Mouse (Mus musculus) myocyte (in vitro differentiated cells): Measurements from ENCODE around the gene Ddah1. TPM values are rescaled to one million over a fixed set of nuclear protein-coding genes. Genes with fewer than 3 reads are reported as not detected.
A peak's percentile ranks its signal among the peaks of the same experiment; 100 is the strongest.
"Not testable (repeated sequence)": the region's sequence is repeated elsewhere in the genome, so short reads cannot be mapped to it uniquely, and the experiment has no call there.

Source experiments
- H3K27me3 ChIP-seq: one replicate; pipeline ENCODE4 v1.6.1; 2011; ENCODE audit not compliant: control insufficient read depth, insufficient read depth, insufficient read length
- H3K36me3 ChIP-seq: one replicate; pipeline ENCODE4 v1.6.1; 2011; ENCODE audit not compliant: control insufficient read depth, insufficient read depth
- H3K4me2 ChIP-seq: one replicate; pipeline ENCODE4 v1.6.1; 2011; ENCODE audit warnings: low read depth, control low read depth
- H3K4me3 ChIP-seq: one replicate; pipeline ENCODE4 v1.5.1; 2011; ENCODE audit warnings: mild to moderate bottlenecking, control low read depth, moderate library complexity
- H3K79me2 ChIP-seq: one replicate; pipeline ENCODE4 v1.6.1; 2011; ENCODE audit not compliant: control insufficient read depth, insufficient read depth
- H3ac ChIP-seq: one replicate; pipeline ENCODE4 v1.6.1; 2011; ENCODE audit not compliant: control insufficient read depth, insufficient read length
- CEBPB ChIP-seq: IDR thresholded peaks from 2 replicates; pipeline ENCODE4 v1.6.1; 2011; ENCODE audit warnings: mild to moderate bottlenecking, moderate library complexity; ENCODE audit not compliant: poor library complexity, insufficient read depth, severe bottlenecking
- E2F4 ChIP-seq: IDR thresholded peaks from one replicate; pipeline ENCODE4 v1.6.1; 2011; ENCODE audit warnings: mild to moderate bottlenecking, control low read depth, moderate library complexity; ENCODE audit not compliant: insufficient read depth
- MAX ChIP-seq: IDR thresholded peaks from one replicate; pipeline ENCODE4 v1.6.1; 2011; ENCODE audit warnings: low read depth, mild to moderate bottlenecking, control low read depth
- MYOD1 ChIP-seq, 3 experiments: IDR thresholded peaks; one replicate each; pipeline ENCODE4 v1.6.1; 2011; ENCODE audit warnings: control low read depth in 2 of 3, low read depth in 2 of 3, mild to moderate bottlenecking in 2 of 3, moderate library complexity in 1 of 3; ENCODE audit not compliant: insufficient read length in 2 of 3, control insufficient read depth in 1 of 3
- MYOG ChIP-seq, 3 experiments: IDR thresholded peaks; one replicate each; pipeline ENCODE4 v1.6.1; 2011; ENCODE audit warnings: control low read depth in 2 of 3, low read depth in 2 of 3, mild to moderate bottlenecking in 2 of 3; ENCODE audit not compliant: insufficient read length in 2 of 3, control insufficient read depth in 1 of 3, insufficient read depth in 1 of 3
- POLR2A ChIP-seq: IDR thresholded peaks from one replicate; pipeline ENCODE4 v1.6.1; 2011; ENCODE audit warnings: low read depth, mild to moderate bottlenecking, control low read depth, moderate library complexity; ENCODE audit not compliant: insufficient read length
- POLR2AphosphoS2 ChIP-seq: IDR thresholded peaks from one replicate; pipeline ENCODE4 v1.6.1; 2011; ENCODE audit warnings: low read depth, control low read depth; ENCODE audit not compliant: insufficient read length
- REST ChIP-seq: IDR thresholded peaks from one replicate; pipeline ENCODE4 v1.6.1; 2011; ENCODE audit warnings: mild to moderate bottlenecking, control low read depth, moderate library complexity; ENCODE audit not compliant: insufficient read depth, insufficient read length
- SRF ChIP-seq: IDR thresholded peaks from one replicate; pipeline ENCODE4 v1.6.1; 2011; ENCODE audit warnings: low read depth; ENCODE audit not compliant: control insufficient read depth, insufficient read length
- TCF12 ChIP-seq: IDR thresholded peaks from one replicate; pipeline ENCODE4 v1.6.1; 2011; ENCODE audit warnings: mild to moderate bottlenecking, control low read depth; ENCODE audit not compliant: poor library complexity, insufficient read depth, severe bottlenecking
- TCF3 ChIP-seq: IDR thresholded peaks from one replicate; pipeline ENCODE4 v1.6.1; 2011; ENCODE audit warnings: low read depth, control low read depth; ENCODE audit not compliant: insufficient read length
- USF1 ChIP-seq: IDR thresholded peaks from one replicate; pipeline ENCODE4 v1.6.1; 2011; ENCODE audit warnings: low read depth, mild to moderate bottlenecking, control low read depth, moderate library complexity
- polyA plus RNA-seq: library from polyadenylated mRNA; unstranded; fragments of >200 nt; fragmentation: generic; extraction: Trizol; gene quantifications from one replicate; pipeline ENCODE4 v1.2.1, GENCODE M21; 2012; ENCODE audit warnings: missing spikeins

The Ddah1 gene
- polyA plus RNA-seq, 1 experiment = 7.4 TPM

- TF ChIP-seq CEBPB (no peak), MYOD1 (IDR thresholded peaks at IDR 0.05; ENCODE audit: control insufficient read depth in 1 of 3, insufficient read length in 2 of 3, low read depth in 2 of 3) (peak in 1 of 3 experiments; percentile 67), TCF3 (no peak), E2F4 (no peak), MAX (no peak), POLR2AphosphoS2 (no peak), SRF (no peak), POLR2A (no peak), TCF12 (no peak), MYOG (IDR thresholded peaks at IDR 0.05; ENCODE audit: control insufficient read depth in 1 of 3, insufficient read depth in 1 of 3, insufficient read length in 2 of 3, low read depth in 2 of 3) (peak in 1 of 3 experiments; percentile 38), USF1 (no peak), REST (no peak)
- no peaks in the 10 kb centered on the region for H3K36me3 ChIP-seq
- H3ac ChIP-seq = no peak overlapping the region
- H3K27me3 ChIP-seq = no peaks in the 10 kb centered on the region
- no peak overlapping the region for H3K4me3 ChIP-seq
- no peak overlapping the region for H3K4me2 ChIP-seq
- no peaks in the 10 kb centered on the region for H3K79me2 ChIP-seq
These were observed 115.7 kb downstream of the Ddah1 start for GRCm38 (mm10) chr3:145874126-145874525.

GRCm38 (mm10) chr3:145876120-145876519 lies 117.6 kb downstream of the Ddah1 start:
- Histone ChIP-seq H3K27me3 (no peaks in the 10 kb centered on the region), H3K36me3 (no peaks in the 10 kb centered on the region), H3K4me3 (no peak overlapping the region), H3K79me2 (no peaks in the 10 kb centered on the region), H3ac (no peak overlapping the region), H3K4me2 (peak overlapping the region; percentile 22)
- TF ChIP-seq CEBPB (no peak), MYOG (IDR thresholded peaks at IDR 0.05; ENCODE audit: control insufficient read depth in 1 of 3, insufficient read depth in 1 of 3, insufficient read length in 2 of 3, low read depth in 2 of 3) (no peak), E2F4 (no peak), MYOD1 (IDR thresholded peaks at IDR 0.05; ENCODE audit: control insufficient read depth in 1 of 3, insufficient read length in 2 of 3, low read depth in 2 of 3) (no peak), REST (no peak), TCF12 (no peak), MAX (peak; percentile 80), USF1 (peak; percentile 36)

GRCm38 (mm10) chr3:145878867-145879266 lies 120.4 kb downstream of the Ddah1 start:
- H3ac ChIP-seq, H3K4me3 ChIP-seq, H3K36me3 ChIP-seq, H3K4me2 ChIP-seq, H3K27me3 ChIP-seq, H3K79me2 ChIP-seq: not testable (repeated sequence)

- H3K4me3 ChIP-seq = no peak overlapping the region
- TF ChIP-seq MAX (no peak), REST (no peak), TCF3 (no peak), POLR2A (no peak), CEBPB (no peak), SRF (no peak), MYOD1 (IDR thresholded peaks at IDR 0.05; ENCODE audit: control insufficient read depth in 1 of 3, insufficient read length in 2 of 3, low read depth in 2 of 3) (no peak)
- H3K79me2 ChIP-seq = no peaks in the 10 kb centered on the region
- H3K27me3 ChIP-seq = no peaks in the 10 kb centered on the region
- no peak overlapping the region for H3K4me2 ChIP-seq
- no peak overlapping the region for H3ac ChIP-seq
- no peaks in the 10 kb centered on the region for H3K36me3 ChIP-seq
These were observed 121.9 kb downstream of the Ddah1 start for GRCm38 (mm10) chr3:145880335-145880734.

GRCm38 (mm10) chr3:145882076-145882874 lies 123.8 kb downstream of the Ddah1 start:
- Histone ChIP-seq H3K4me3 (no peak overlapping the region), H3K36me3 (no peaks in the 10 kb centered on the region), H3K79me2 (no peaks in the 10 kb centered on the region), H3K4me2 (no peak overlapping the region), H3ac (no peak overlapping the region), H3K27me3 (no peaks in the 10 kb centered on the region)
- TF ChIP-seq MYOD1 (IDR thresholded peaks at IDR 0.05; ENCODE audit: control insufficient read depth in 1 of 3, insufficient read length in 2 of 3, low read depth in 2 of 3) (no peak), MAX (no peak), E2F4 (no peak), TCF3 (no peak), REST (no peak), MYOG (IDR thresholded peaks at IDR 0.05; ENCODE audit: control insufficient read depth in 1 of 3, insufficient read depth in 1 of 3, insufficient read length in 2 of 3, low read depth in 2 of 3) (no peak), POLR2AphosphoS2 (no peak), CEBPB (no peak), USF1 (no peak), SRF (no peak), POLR2A (no peak), TCF12 (no peak)
